In genomic region chr13:111296029-111296428, GRCm38 (mm10) we compare ENCODE assay signal across 20 mouse cellular contexts. TPM values are rescaled to one million over a fixed set of nuclear protein-coding genes. Genes with fewer than 3 reads are reported as not detected.
DNase-seq lines count a peak whose midpoint lies in the region; ATAC-seq lines count a peak whose summit lies in the region.
"Had no signal": no experiment of that assay in that cellular context is flagged by ENCODE, and none has a peak within 500 bp of the region (broad histone marks: within the 10 kb centered on the region; RNA-seq: fewer than 3 reads in every experiment).

No protein-coding gene starts in this region.

- H3K4me2 ChIP-seq in midbrain, embryonic 11.5 days, result no peak overlapping the region
- H3K4me2 ChIP-seq in midbrain, embryonic 15.5 days, result no peak overlapping the region
- no peak overlapping the region for H3K4me2 ChIP-seq in heart, embryonic 11.5 days
- H3K4me2 ChIP-seq: forebrain, embryonic 15.5 days; liver, embryonic 12.5 days had no signal

- H3K27ac ChIP-seq in midbrain, embryonic 11.5 days (ENCODE audit: low read depth, low read length), result no peak overlapping the region
- H3K27ac ChIP-seq in midbrain, embryonic 15.5 days, result no peak overlapping the region
- H3K27ac ChIP-seq in heart, embryonic 11.5 days (ENCODE audit: low read depth, low read length), result no peak overlapping the region
- H3K27ac ChIP-seq: forebrain, embryonic 15.5 days; heart, adult 2 months; liver, embryonic 12.5 days had no signal

- no peak overlapping the region for H3K4me3 ChIP-seq in midbrain, embryonic 11.5 days (ENCODE audit: low read depth, low read length)
- H3K4me3 ChIP-seq in midbrain, embryonic 15.5 days, result no peak overlapping the region
- no peak overlapping the region for H3K4me3 ChIP-seq in heart, embryonic 11.5 days (ENCODE audit: low read depth, low read length)
- H3K4me3 ChIP-seq: forebrain, embryonic 15.5 days; heart, adult 2 months; liver, embryonic 12.5 days had no signal

- ATAC-seq in midbrain, embryonic 11.5 days (ENCODE audit: low FRiP score), result no peak
- no peak for ATAC-seq in midbrain, embryonic 15.5 days (replicated peaks)
- peak; percentile 71 for ATAC-seq in heart, embryonic 11.5 days (replicated peaks; ENCODE audit: insufficient number of reproducible peaks, low FRiP score, low TSS enrichment)
- ATAC-seq: CD4-positive, CD25-positive, alpha-beta regulatory T cell, adult 4 months; forebrain, embryonic 15.5 days; hindbrain, embryonic 16.5 days; liver, embryonic 12.5 days; midbrain, embryonic 16.5 days had no signal

- WGBS in midbrain, embryonic 11.5 days, result 86% methylated on average over 5 of the region's 5 CpGs
- 74% methylated on average over 5 of the region's 5 CpGs for WGBS in midbrain, embryonic 15.5 days
- WGBS in heart, embryonic 11.5 days (ENCODE audit: insufficient replicate concordance), result 14% methylated on average over 5 of the region's 5 CpGs

- peak; percentile 71 for DNase-seq in midbrain, embryonic 11.5 days (ENCODE audit: low spot score, missing footprints)
- DNase-seq in heart, postnatal 10 days, result peak; percentile 39 to 50
- DNase-seq in urinary bladder, postnatal 25 days (ENCODE audit: low spot score), result no peak
- DNase-seq in spleen, postnatal 10 days (ENCODE audit: low spot score in 2 of 2), result no peak
- DNase-seq in left cerebral cortex, postnatal 25 days (ENCODE audit: low spot score in 2 of 2), result no peak
- DNase-seq: cerebellum, adult 9-11 months; kidney, adult 2 months; kidney, postnatal 14 days; retina, postnatal 1 day had no signal

- no peaks in the 10 kb centered on the region for H3K9me3 ChIP-seq in midbrain, embryonic 11.5 days (ENCODE audit: control insufficient read depth, low read length)
- H3K9me3 ChIP-seq in midbrain, embryonic 15.5 days, result no peaks in the 10 kb centered on the region
- no peaks in the 10 kb centered on the region for H3K9me3 ChIP-seq in heart, embryonic 11.5 days (replicated peaks; ENCODE audit: control insufficient read depth, low read length)
- H3K9me3 ChIP-seq: forebrain, embryonic 15.5 days; G1E; liver, embryonic 12.5 days had no signal

- no peak overlapping the region for H3K9ac ChIP-seq in midbrain, embryonic 11.5 days (ENCODE audit: low read length)
- no peak overlapping the region for H3K9ac ChIP-seq in midbrain, embryonic 15.5 days
- no peak overlapping the region for H3K9ac ChIP-seq in heart, embryonic 11.5 days (ENCODE audit: low read depth, low read length)
- H3K9ac ChIP-seq: forebrain, embryonic 15.5 days; liver, embryonic 12.5 days had no signal

- H3K27me3 ChIP-seq in midbrain, embryonic 11.5 days (ENCODE audit: control insufficient read depth, insufficient read depth, low read length), result no peaks in the 10 kb centered on the region
- no peaks in the 10 kb centered on the region for H3K27me3 ChIP-seq in midbrain, embryonic 15.5 days (replicated peaks)
- H3K27me3 ChIP-seq in heart, embryonic 11.5 days (ENCODE audit: control insufficient read depth, insufficient read depth, low read length), result no peaks in the 10 kb centered on the region
- H3K27me3 ChIP-seq: forebrain, embryonic 15.5 days; liver, embryonic 12.5 days had no signal

- no peaks in the 10 kb centered on the region for H3K36me3 ChIP-seq in midbrain, embryonic 11.5 days (ENCODE audit: control insufficient read depth, insufficient read depth, low read length)
- no peaks in the 10 kb centered on the region for H3K36me3 ChIP-seq in midbrain, embryonic 15.5 days (replicated peaks)
- no peaks in the 10 kb centered on the region; the same call in 1 of the 2 replicates for H3K36me3 ChIP-seq in heart, embryonic 11.5 days (ENCODE audit: control insufficient read depth, insufficient read depth, low read length)
- H3K36me3 ChIP-seq: forebrain, embryonic 15.5 days; G1E; liver, embryonic 12.5 days had no signal

- H3K4me1 ChIP-seq in midbrain, embryonic 11.5 days (ENCODE audit: control insufficient read depth, insufficient read depth, low read length), result no peaks in the 10 kb centered on the region
- no peaks in the 10 kb centered on the region for H3K4me1 ChIP-seq in midbrain, embryonic 15.5 days
- peaks cover 11% of the 10 kb centered on the region; the same call in 1 of the 2 replicates for H3K4me1 ChIP-seq in heart, embryonic 11.5 days (ENCODE audit: control insufficient read depth, insufficient read depth, low read length)
- H3K4me1 ChIP-seq: liver, embryonic 12.5 days had no signal

- intact Hi-C loops in heart, postnatal 10 days (cut with DNase I), result no loop called here
- intact Hi-C loops in left cerebral cortex, postnatal 25 days (cut with DNase I), result no loop called here

RNA-seq across cellular contexts. Expression of gene Actbl2, which starts 41.2 kb away (rescaled TPM):
- polyA plus RNA-seq in midbrain, embryonic 11.5 days (2014; fragmentation: Nextera tagmentation; extraction: Ambion mirVana), result not detected in 2 replicates
- not detected in 2 replicates for polyA plus RNA-seq in midbrain, embryonic 15.5 days (2015; fragmentation: Nextera tagmentation; extraction: Ambion mirVana)
- polyA plus RNA-seq in heart, embryonic 11.5 days (2014; fragmentation: Nextera tagmentation; extraction: Ambion mirVana), result not detected in 2 replicates
- not detected for total RNA-seq in heart, postnatal 10 days (2021)
- not detected for total RNA-seq in left cerebral cortex, postnatal 25 days (2021)
- total RNA-seq: heart, adult 2 months; megakaryocyte, adult 5-6 weeks had no signal
- polyA plus RNA-seq: CD4-positive, CD25-positive, alpha-beta regulatory T cell, adult 4 months; forebrain, embryonic 15.5 days; G1E; heart, adult 2 months; hindbrain, embryonic 16.5 days; kidney, adult 2 months; liver, embryonic 12.5 days; lung, embryonic 16.5 days; midbrain, embryonic 16.5 days had no signal

Comparison
In these comparisons a context has a peak if more than half of its experiments do, and no peak if none do; other contexts are left out.
1. DNase-seq: peak in midbrain, embryonic 11.5 days (single experiment) and heart, postnatal 10 days (2 of 2); none in urinary bladder, postnatal 25 days (single experiment), spleen, postnatal 10 days (0 of 2) and left cerebral cortex, postnatal 25 days (0 of 2).